Mouse (Mus musculus) E14TG2a.4 (cell line): ENCODE data around the gene Msmo1.

ENCODE experiments used
- H3K27me3 ChIP-seq: 2 replicates; pipeline ENCODE4 v1.6.1; 2014; ENCODE audit warnings: low read length, control low read depth; ENCODE audit not compliant: insufficient read depth
- H3K36me3 ChIP-seq: 2 replicates; pipeline ENCODE4 v1.6.1; 2014; ENCODE audit warnings: low read length, control low read depth; ENCODE audit not compliant: insufficient read depth
- H3K4me1 ChIP-seq: replicated peaks from 2 replicates; pipeline ENCODE4 v1.6.1; 2014; ENCODE audit warnings: low read depth, low read length, control low read depth
- H3K4me3 ChIP-seq: replicated peaks from 2 replicates; pipeline ENCODE4 v1.5.1; 2014; ENCODE audit warnings: mild to moderate bottlenecking, low read length
- H3K9me3 ChIP-seq: 2 replicates; pipeline ENCODE4 v1.6.1; 2014; ENCODE audit warnings: low read length, control low read depth
- CTCF ChIP-seq: conservative IDR thresholded peaks from 2 replicates; pipeline ENCODE4 v1.5.1; 2014; ENCODE audit warnings: low read length
- NANOG ChIP-seq: IDR thresholded peaks from 2 replicates; pipeline ENCODE4 v1.6.1; 2014; ENCODE audit warnings: borderline replicate concordance, low read length, mixed read lengths
- POU5F1 ChIP-seq: IDR thresholded peaks from 2 replicates; pipeline ENCODE4 v1.6.1; 2014; ENCODE audit warnings: low read length, borderline replicate concordance

Gene Msmo1

GRCm38 (mm10) chr8:64692651-64693201 lies 40.9 kb downstream of the Msmo1 start, which contains the start of gene Cpe:
Cpe (minus strand) TSS chr8:64693054.
- H3K36me3 ChIP-seq, result no peaks in the 10 kb centered on the region
- peak within 1 kb of the TSS; percentile 83 for H3K4me3 ChIP-seq
- no peaks in the 10 kb centered on the region for H3K9me3 ChIP-seq
- H3K4me1 ChIP-seq, result peaks cover 8% of the 10 kb centered on the region
- peaks cover 45% of the 10 kb centered on the region for H3K27me3 ChIP-seq
- TF ChIP-seq POU5F1 (no peak), CTCF (no peak), NANOG (no peak)

- TF ChIP-seq POU5F1 (no peak), NANOG (no peak), CTCF (no peak)
- Histone ChIP-seq H3K4me1 (peaks cover 8% of the 10 kb centered on the region), H3K36me3 (no peaks in the 10 kb centered on the region), H3K4me3 (peak overlapping the region; percentile 83), H3K9me3 (no peaks in the 10 kb centered on the region), H3K27me3 (peaks cover 43% of the 10 kb centered on the region)
Measured at GRCm38 (mm10) chr8:64691591-64692401, 41.8 kb downstream of the Msmo1 start.

GRCm38 (mm10) chr8:64690845-64691244 lies 42.7 kb downstream of the Msmo1 start:
- Histone ChIP-seq H3K9me3 (no peaks in the 10 kb centered on the region), H3K36me3 (no peaks in the 10 kb centered on the region), H3K4me3 (no peak overlapping the region), H3K27me3 (peaks cover 43% of the 10 kb centered on the region), H3K4me1 (peaks cover 8% of the 10 kb centered on the region)
- TF ChIP-seq POU5F1 (no peak), CTCF (no peak)

- Histone ChIP-seq H3K27me3 (peaks cover 43% of the 10 kb centered on the region), H3K36me3 (no peaks in the 10 kb centered on the region), H3K9me3 (no peaks in the 10 kb centered on the region), H3K4me1 (peaks cover 8% of the 10 kb centered on the region), H3K4me3 (no peak overlapping the region)
- TF ChIP-seq POU5F1, result no peak
- TF ChIP-seq CTCF, result no peak
- TF ChIP-seq NANOG, result no peak
Measured at GRCm38 (mm10) chr8:64690306-64690705, 43.3 kb downstream of the Msmo1 start.

GRCm38 (mm10) chr8:64688741-64689140 lies 44.9 kb downstream of the Msmo1 start:
- TF ChIP-seq NANOG, result no peak
- no peak for TF ChIP-seq POU5F1
- no peak for TF ChIP-seq CTCF
- H3K9me3 ChIP-seq, result no peaks in the 10 kb centered on the region
- H3K36me3 ChIP-seq, result no peaks in the 10 kb centered on the region
- peaks cover 8% of the 10 kb centered on the region for H3K4me1 ChIP-seq
- H3K4me3 ChIP-seq, result no peak overlapping the region
- peaks cover 32% of the 10 kb centered on the region for H3K27me3 ChIP-seq

GRCm38 (mm10) chr8:64688161-64688560 lies 45.4 kb downstream of the Msmo1 start:
- no peaks in the 10 kb centered on the region for H3K9me3 ChIP-seq
- TF ChIP-seq NANOG, result no peak
- H3K36me3 ChIP-seq, result no peaks in the 10 kb centered on the region

GRCm38 (mm10) chr8:64682501-64682900 lies 51.1 kb downstream of the Msmo1 start:
- Histone ChIP-seq H3K4me3 (no peak overlapping the region), H3K4me1 (no peaks in the 10 kb centered on the region), H3K36me3 (no peaks in the 10 kb centered on the region), H3K9me3 (no peaks in the 10 kb centered on the region), H3K27me3 (no peaks in the 10 kb centered on the region)
- TF ChIP-seq NANOG (no peak), CTCF (no peak), POU5F1 (no peak)

More at GRCm38 (mm10) chr8:64688161-64688560, 45.4 kb downstream of the Msmo1 start:
- H3K4me1 ChIP-seq, result peaks cover 6% of the 10 kb centered on the region
- H3K4me3 ChIP-seq, result no peak overlapping the region
- H3K27me3 ChIP-seq, result peaks cover 27% of the 10 kb centered on the region

GRCm38 (mm10) chr8:64676381-64676780 lies 57.2 kb downstream of the Msmo1 start:
- Histone ChIP-seq H3K36me3 (no peaks in the 10 kb centered on the region), H3K9me3 (peaks cover 4% of the 10 kb centered on the region; the same call in 1 of the 2 replicates), H3K27me3 (no peaks in the 10 kb centered on the region), H3K4me1 (no peaks in the 10 kb centered on the region), H3K4me3 (no peak overlapping the region)
- no peak for TF ChIP-seq POU5F1
- no peak for TF ChIP-seq NANOG
- peak; percentile 47 for TF ChIP-seq CTCF

- Histone ChIP-seq H3K9me3 (peaks cover 4% of the 10 kb centered on the region; the same call in 1 of the 2 replicates), H3K27me3 (no peaks in the 10 kb centered on the region), H3K4me3 (no peak overlapping the region), H3K4me1 (no peaks in the 10 kb centered on the region), H3K36me3 (no peaks in the 10 kb centered on the region)
- TF ChIP-seq NANOG, result no peak
- TF ChIP-seq POU5F1, result no peak
- TF ChIP-seq CTCF, result no peak
Measured at GRCm38 (mm10) chr8:64674951-64675585, 58.5 kb downstream of the Msmo1 start.
